Mouse (Mus musculus): ENCODE measurements around the gene Prkce.

GRCm38 (mm10) chr17:86670731-86671130 lies 503.1 kb downstream of the Prkce start:
- no peak for TF ChIP-seq POLR2A (IDR thresholded peaks at IDR 0.05; ENCODE audit: borderline replicate concordance, extremely low read depth, insufficient read depth, insufficient read length, poor library complexity, severe bottlenecking)
- no peak for TF ChIP-seq CTCF (IDR thresholded peaks at IDR 0.05; ENCODE audit: borderline replicate concordance, extremely low read depth, insufficient read depth, insufficient read length)

All from brain, embryonic 14.5 days (tissue).